16 mouse cellular contexts compared by ENCODE assay signal in genomic region chr17:27249073-27249472, GRCm38 (mm10). TPM values are rescaled to one million over a fixed set of nuclear protein-coding genes. Genes with fewer than 3 reads are reported as not detected.
DNase-seq lines count a peak whose midpoint lies in the region; TF ChIP-seq lines count a peak whose summit lies in the region.
"Had no signal": no experiment of that assay in that cellular context is flagged by ENCODE, and none has a peak within 500 bp of the region (broad histone marks: within the 10 kb centered on the region; RNA-seq: fewer than 3 reads in every experiment).

No protein-coding gene starts in this region.

- no peak overlapping the region for H3K27ac ChIP-seq in left cerebral cortex, adult 2 months
- H3K27ac ChIP-seq: embryonic facial prominence, embryonic 10.5 days; forebrain, embryonic 13.5 days; heart, embryonic 13.5 days; hindbrain, embryonic 12.5 days had no signal

- DNase-seq in left cerebral cortex, postnatal 4 days = peak; percentile 75
- no peak for DNase-seq in left cerebral cortex, adult 2 months (ENCODE audit: extremely low spot score in 1 of 2, low spot score in 2 of 2)
- DNase-seq in cerebellum, adult 8-10 months = peak; percentile 72
- DNase-seq in cerebellum, postnatal 14 days = peak; percentile 81 to 88
- no peak for DNase-seq in spleen, postnatal 36 days (ENCODE audit: low spot score in 2 of 2)
- no peak for DNase-seq in testis, postnatal 10 days (ENCODE audit: low spot score)
- DNase-seq in heart, adult 11 months = no peak
- DNase-seq: adrenal gland, adult 2 months; adrenal gland, postnatal 25 days; forebrain, postnatal 0 days; gastrocnemius, postnatal 14 days; heart, postnatal 4 days had no signal

- TF ChIP-seq CTCF in left cerebral cortex, adult 2 months (IDR thresholded peaks at IDR 0.05) = no peak

- H3K4me3 ChIP-seq in left cerebral cortex, adult 2 months = no peak overlapping the region
- H3K4me3 ChIP-seq: embryonic facial prominence, embryonic 10.5 days; forebrain, embryonic 13.5 days; heart, embryonic 13.5 days; hindbrain, embryonic 12.5 days had no signal

- intact Hi-C loops in left cerebral cortex, postnatal 4 days (cut with DNase I) = loop anchor here (5.0 kb wide), 1 partner anchor 37 kb away; no protein-coding TSS in a partner anchor
- intact Hi-C loops in left cerebral cortex, adult 2 months (cut with DNase I) = loop anchor here (5.0 kb wide), 1 partner anchor 37 kb away; no protein-coding TSS in a partner anchor

RNA-seq across cellular contexts. Expression of gene Lemd2, which starts 44.8 kb away (rescaled TPM):
- 10 to 100 TPM; 64.7 to 67.8 TPM for total RNA-seq in left cerebral cortex, postnatal 4 days (2021)
- 10 to 100 TPM; 45.3 to 45.7 TPM for total RNA-seq in left cerebral cortex, adult 2 months (2021)

Comparison
In these comparisons a context has a peak if more than half of its experiments do, and no peak if none do; other contexts are left out.
1. DNase-seq: peak in left cerebral cortex, postnatal 4 days (single experiment), cerebellum, adult 8-10 months (single experiment) and cerebellum, postnatal 14 days (2 of 2); none in left cerebral cortex, adult 2 months (0 of 2), spleen, postnatal 36 days (0 of 2), testis, postnatal 10 days (single experiment) and heart, adult 11 months (single experiment).